Mouse (Mus musculus) midbrain, postnatal 0 days (tissue): ENCODE data around the gene Hspbp1. TPM values are rescaled to one million over a fixed set of nuclear protein-coding genes. Genes with fewer than 3 reads are reported as not detected.

ENCODE experiments used
- ATAC-seq: fragments of 200-750 bp; cut with Nextera tagmentation; 2 replicates; pipeline ENCODE4 v1.8.0; 2017; ENCODE audit warnings: moderate number of reproducible peaks, mild to moderate bottlenecking, moderate TSS enrichment, moderate library complexity; ENCODE audit not compliant: low FRiP score
- DNase-seq: peaks from one replicate; pipeline ENCODE4 v3.0.0-alpha.2; 2015; ENCODE audit warnings: low spot score
- H3K27ac ChIP-seq: fragments of 300-500 bp; sonication (generic); 2 replicates; pipeline ENCODE4 v1.5.1; 2014; ENCODE audit warnings: low read depth, mild to moderate bottlenecking, low read length, mixed read lengths
- H3K27me3 ChIP-seq: fragments of 300-500 bp; sonication (generic); 2 replicates; pipeline ENCODE4 v1.6.1; 2014; ENCODE audit warnings: low read length, control low read depth, mixed read lengths; ENCODE audit not compliant: insufficient read depth
- H3K36me3 ChIP-seq: fragments of 300-500 bp; sonication (generic); 2 replicates; pipeline ENCODE4 v1.6.1; 2014; ENCODE audit warnings: low read length, control low read depth, mixed read lengths; ENCODE audit not compliant: insufficient read depth
- H3K4me1 ChIP-seq: fragments of 300-500 bp; sonication (generic); 2 replicates; pipeline ENCODE4 v1.6.1; 2014; ENCODE audit warnings: mild to moderate bottlenecking, control low read depth, antibody characterized with exemption, low read length, mixed read lengths; ENCODE audit not compliant: insufficient read depth
- H3K4me2 ChIP-seq: fragments of 300-500 bp; sonication (generic); 2 replicates; pipeline ENCODE4 v1.6.1; 2014; ENCODE audit warnings: low read depth, mild to moderate bottlenecking, low read length, mixed read lengths; ENCODE audit not compliant: poor library complexity, severe bottlenecking
- H3K4me3 ChIP-seq: fragments of 300-500 bp; sonication (generic); 2 replicates; pipeline ENCODE4 v1.5.1; 2014; ENCODE audit warnings: low read depth, mild to moderate bottlenecking, low read length, moderate library complexity
- H3K9ac ChIP-seq: fragments of 300-500 bp; sonication (generic); replicated peaks from 2 replicates; pipeline ENCODE4 v1.6.1; 2014; ENCODE audit warnings: mild to moderate bottlenecking, low read length, moderate library complexity, mixed read lengths; ENCODE audit not compliant: poor library complexity, severe bottlenecking
- H3K9me3 ChIP-seq: fragments of 300-500 bp; sonication (generic); 2 replicates; pipeline ENCODE4 v1.6.1; 2016; ENCODE audit warnings: low read length, control low read depth
- CTCF ChIP-seq: IDR thresholded peaks from 2 replicates; pipeline ENCODE4 v1.5.1; 2016; ENCODE audit warnings: antibody characterized with exemption, mild to moderate bottlenecking
- WGBS: fragments of 180-500 bp; shearing (Covaris S2); extraction: QIAGEN DNeasy Blood & Tissue Kit; methylation state at CpG from one replicate; pipeline ENCODE4 v1.1.7; 2014; 5-methylcytosine and 5-hydroxymethylcytosine counted together
- polyA plus RNA-seq: library from polyadenylated mRNA; unstranded; fragments of >200 nt; fragmentation: Nextera tagmentation; extraction: Ambion mirVana; gene quantifications from 2 replicates; pipeline ENCODE4 v1.2.1, GENCODE M21; 2015
- total RNA-seq: library from RNA; depleted of rRNA; stranded (reverse); fragments of >200 nt; gene quantifications from 2 replicates; pipeline ENCODE4 v1.2.3, GENCODE M21; 2014

The Hspbp1 gene
- total and polyA plus RNA-seq, 2 experiments from 2014 or later = 193 to 247 TPM

GRCm38 (mm10) chr7:4719276-4719675 is 34.4 kb upstream of the Hspbp1 start:
- Histone ChIP-seq H3K36me3 (peaks cover 25% of the 10 kb centered on the region), H3K27ac (no peak overlapping the region), H3K4me2 (no peak overlapping the region), H3K4me3 (no peak overlapping the region), H3K9ac (no peak overlapping the region), H3K27me3 (no peaks in the 10 kb centered on the region), H3K4me1 (peaks cover 3% of the 10 kb centered on the region; the same call in 1 of the 2 replicates), H3K9me3 (no peaks in the 10 kb centered on the region)
- no peak for TF ChIP-seq CTCF
- no peak for DNase-seq
- 95% methylated on average over 3 of the region's 3 CpGs for WGBS
- ATAC-seq = no peak

GRCm38 (mm10) chr7:4716955-4717354 is 32.1 kb upstream of the Hspbp1 start:
- Histone ChIP-seq H3K9ac (no peak overlapping the region), H3K4me1 (no peaks in the 10 kb centered on the region), H3K27me3 (no peaks in the 10 kb centered on the region), H3K27ac (no peak overlapping the region), H3K9me3 (no peaks in the 10 kb centered on the region), H3K36me3 (peaks cover 47% of the 10 kb centered on the region), H3K4me2 (no peak overlapping the region), H3K4me3 (no peak overlapping the region)
- no peak for TF ChIP-seq CTCF
- no peak for DNase-seq
- no peak for ATAC-seq
- WGBS = 73% methylated on average over 6 of the region's 6 CpGs

DNA sequence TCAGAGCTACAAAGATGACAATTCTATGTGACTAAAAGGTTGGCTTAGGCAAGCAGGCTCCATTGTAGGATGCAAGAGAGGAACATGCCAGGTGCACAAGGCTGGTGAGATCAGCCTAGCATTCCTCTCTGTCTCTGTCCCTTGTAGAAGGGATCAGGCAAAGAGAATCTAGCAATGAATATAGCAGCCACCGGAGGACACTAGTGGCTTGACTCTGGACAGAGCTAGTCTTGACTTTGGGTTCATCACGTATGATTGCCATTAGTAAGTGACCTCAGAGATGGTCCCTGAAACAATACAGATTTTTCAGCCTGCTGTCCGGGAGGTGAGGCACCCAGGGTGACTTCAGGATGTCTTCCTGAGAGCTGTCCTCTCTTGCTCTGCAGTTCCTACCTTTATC is 27.7 kb upstream of the Hspbp1 start:
- TF ChIP-seq CTCF = peak; percentile 41
- 85% methylated on average over 3 of the region's 3 CpGs for WGBS
- H3K27ac ChIP-seq = no peak overlapping the region

GRCm38 (mm10) chr7:4705098-4705497 is 20.2 kb upstream of the Hspbp1 start:
- H3K27me3 ChIP-seq = no peaks in the 10 kb centered on the region
- no peaks in the 10 kb centered on the region for H3K9me3 ChIP-seq
- ATAC-seq = 0 out of 2 replicates have a peak, but pooled peaks have one; percentile 20
- H3K27ac ChIP-seq = no peak overlapping the region
- H3K4me1 ChIP-seq = no peaks in the 10 kb centered on the region
- H3K36me3 ChIP-seq = peaks cover 67% of the 10 kb centered on the region
- H3K4me3 ChIP-seq = no peak overlapping the region
- H3K9ac ChIP-seq = no peak overlapping the region
- peak; percentile 75 for TF ChIP-seq CTCF
- 34% methylated on average over 18 of the region's 18 CpGs for WGBS
- no peak overlapping the region for H3K4me2 ChIP-seq
- DNase-seq = peak; percentile 61

More for the DNA sequence above, 27.7 kb upstream of the Hspbp1 start:
- no peaks in the 10 kb centered on the region for H3K27me3 ChIP-seq
- H3K4me3 ChIP-seq = no peak overlapping the region
- H3K9me3 ChIP-seq = no peaks in the 10 kb centered on the region
- peaks cover 83% of the 10 kb centered on the region for H3K36me3 ChIP-seq
- no peak for ATAC-seq
- no peaks in the 10 kb centered on the region for H3K4me1 ChIP-seq
- DNase-seq = no peak
- H3K9ac ChIP-seq = no peak overlapping the region
- no peak overlapping the region for H3K4me2 ChIP-seq

DNA sequence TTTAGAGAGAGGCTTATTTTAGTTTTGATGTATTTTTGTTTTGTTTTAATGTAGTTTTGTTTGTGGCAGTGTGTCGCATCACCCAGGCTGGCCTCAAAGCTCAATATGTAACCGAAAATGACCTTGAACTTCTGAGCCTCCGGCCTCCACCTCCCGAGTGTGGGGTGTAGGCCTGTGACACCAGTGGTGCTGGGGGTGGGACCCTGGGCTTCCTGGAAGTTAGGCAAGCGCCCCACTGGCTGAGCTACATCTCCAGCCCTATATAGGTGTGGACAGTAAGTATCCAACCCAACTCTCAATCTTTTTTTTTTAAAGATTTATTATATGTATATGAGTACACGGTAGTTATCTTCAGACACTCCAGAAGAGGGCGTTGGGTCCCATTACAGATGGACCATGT is 18.3 kb upstream of the Hspbp1 start:
- no peak overlapping the region for H3K9ac ChIP-seq
- TF ChIP-seq CTCF = 0 out of 2 replicates have a peak, but pooled peaks have one; percentile 3
- H3K27ac ChIP-seq = no peak overlapping the region
- DNase-seq (no peak), ATAC-seq (peak; percentile 14; the same call in 1 of the 2 replicates)
- peaks cover 69% of the 10 kb centered on the region for H3K36me3 ChIP-seq
- no peaks in the 10 kb centered on the region for H3K9me3 ChIP-seq
- 96% methylated on average over 7 of the region's 7 CpGs for WGBS
- H3K4me2 ChIP-seq = no peak overlapping the region
- no peak overlapping the region for H3K4me3 ChIP-seq
- no peaks in the 10 kb centered on the region for H3K27me3 ChIP-seq
- no peaks in the 10 kb centered on the region for H3K4me1 ChIP-seq

- TF ChIP-seq CTCF = no peak
- Histone ChIP-seq H3K27ac (no peak overlapping the region), H3K36me3 (peaks cover 66% of the 10 kb centered on the region), H3K4me1 (no peaks in the 10 kb centered on the region), H3K4me2 (no peak overlapping the region), H3K9ac (peak overlapping the region; percentile 19; the same call in 1 of the 2 replicates), H3K9me3 (no peaks in the 10 kb centered on the region), H3K27me3 (no peaks in the 10 kb centered on the region), H3K4me3 (no peak overlapping the region)
- WGBS = 42% methylated on average over 8 of the region's 8 CpGs
- no peak for DNase-seq
- no peak for ATAC-seq
These were observed 17.5 kb upstream of the Hspbp1 start for GRCm38 (mm10) chr7:4702334-4702733.
